Comparison of ENCODE assay signal across 25 mouse cellular contexts in the genomic region with DNA sequence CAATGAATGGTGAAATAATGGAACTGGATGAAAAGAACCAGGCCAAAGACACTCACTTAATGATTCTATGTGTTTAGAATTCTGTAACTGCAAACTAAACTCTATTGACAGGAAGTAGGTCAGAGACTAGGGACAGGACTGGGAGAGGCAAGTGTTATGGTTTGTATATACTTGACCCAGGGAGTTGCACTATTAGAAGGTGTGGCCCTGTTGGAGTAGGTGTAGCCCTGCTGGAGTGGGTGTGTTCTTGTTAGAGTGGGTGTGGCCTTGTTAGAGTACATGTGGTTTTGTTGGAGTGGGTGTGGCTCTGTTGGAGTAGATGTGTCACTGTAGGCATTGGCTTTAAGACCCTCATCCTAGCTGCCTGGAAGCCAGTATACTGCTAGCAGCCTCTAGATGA.
DNase-seq lines count a peak whose midpoint lies in the region; ATAC-seq and TF ChIP-seq lines count a peak whose summit lies in the region.
"Had no signal": no experiment of that assay in that cellular context is flagged by ENCODE, and none has a peak within 500 bp of the region (broad histone marks: within the 10 kb centered on the region; RNA-seq: fewer than 3 reads in every experiment).

No protein-coding gene starts in this region.

- H3K4me3 ChIP-seq in heart, embryonic 10.5 days: no peak overlapping the region
- H3K4me3 ChIP-seq in heart, embryonic 11.5 days (ENCODE audit: low read depth, low read length): no peak overlapping the region
- H3K4me3 ChIP-seq in stomach, postnatal 0 days (ENCODE audit: low read depth, low read length): no peak overlapping the region
- H3K4me3 ChIP-seq: embryonic facial prominence, embryonic 10.5 days; embryonic facial prominence, embryonic 13.5 days; erythroblast, embryonic 14.5 days; forebrain, embryonic 12.5 days; forebrain, embryonic 15.5 days; heart, embryonic 13.5 days; hindbrain, embryonic 12.5 days; hindbrain, embryonic 15.5 days had no signal

- no peaks in the 10 kb centered on the region for H3K36me3 ChIP-seq in heart, embryonic 10.5 days
- H3K36me3 ChIP-seq in heart, embryonic 11.5 days (ENCODE audit: control insufficient read depth, insufficient read depth, low read length): no peaks in the 10 kb centered on the region
- H3K36me3 ChIP-seq in stomach, postnatal 0 days (ENCODE audit: control insufficient read depth, insufficient read depth, low read length): no peaks in the 10 kb centered on the region
- H3K36me3 ChIP-seq: embryonic facial prominence, embryonic 10.5 days; embryonic facial prominence, embryonic 13.5 days; forebrain, embryonic 12.5 days; forebrain, embryonic 15.5 days; heart, embryonic 13.5 days; hindbrain, embryonic 12.5 days; hindbrain, embryonic 15.5 days had no signal

- H3K9me3 ChIP-seq in heart, embryonic 10.5 days: no peaks in the 10 kb centered on the region
- no peaks in the 10 kb centered on the region for H3K9me3 ChIP-seq in heart, embryonic 11.5 days (replicated peaks; ENCODE audit: control insufficient read depth, low read length)
- no peaks in the 10 kb centered on the region for H3K9me3 ChIP-seq in stomach, postnatal 0 days (ENCODE audit: control insufficient read depth, low read length)
- H3K9me3 ChIP-seq: embryonic facial prominence, embryonic 10.5 days; embryonic facial prominence, embryonic 13.5 days; forebrain, embryonic 12.5 days; forebrain, embryonic 15.5 days; heart, embryonic 13.5 days; hindbrain, embryonic 12.5 days; hindbrain, embryonic 15.5 days had no signal

- ATAC-seq in heart, embryonic 11.5 days (replicated peaks; ENCODE audit: insufficient number of reproducible peaks, low FRiP score, low TSS enrichment): no peak
- ATAC-seq in stomach, postnatal 0 days (ENCODE audit: low FRiP score, low TSS enrichment): peak; percentile 91
- ATAC-seq: forebrain, embryonic 15.5 days had no signal

- DNase-seq in heart, embryonic 10.5 days (ENCODE audit: low spot score): peak; percentile 46
- DNase-seq in ES-CJ7 (ENCODE audit: low read depth, low spot score): peak; percentile 39
- peak; percentile 40 for DNase-seq in R1 (ENCODE audit: low read depth, low spot score)
- peak; percentile 26 for DNase-seq in stomach, postnatal 0 days (ENCODE audit: low spot score)
- no peak for DNase-seq in kidney, postnatal 4 days
- no peak for DNase-seq in spleen, postnatal 36 days (ENCODE audit: low spot score in 2 of 2)
- DNase-seq: adrenal gland, adult 2 months; adrenal gland, postnatal 14 days; B cell, adult 2 months; cerebellum, adult 11 months; cerebellum, adult 2 months; cerebellum, postnatal 10 days; cerebellum, postnatal 36 days; embryo, embryonic 11 days; gastrocnemius, postnatal 25 days had no signal

- TF ChIP-seq CTCF in stomach, postnatal 0 days (IDR thresholded peaks at IDR 0.05; ENCODE audit: low read depth): no peak

- no peaks in the 10 kb centered on the region for H3K27me3 ChIP-seq in heart, embryonic 10.5 days (ENCODE audit: insufficient read depth, poor library complexity, severe bottlenecking)
- H3K27me3 ChIP-seq in heart, embryonic 11.5 days (ENCODE audit: control insufficient read depth, insufficient read depth, low read length): no peaks in the 10 kb centered on the region
- H3K27me3 ChIP-seq in stomach, postnatal 0 days (ENCODE audit: control insufficient read depth, insufficient read depth, low read length): no peaks in the 10 kb centered on the region
- H3K27me3 ChIP-seq: CH12.LX; embryonic facial prominence, embryonic 13.5 days; forebrain, embryonic 12.5 days; forebrain, embryonic 15.5 days; heart, embryonic 13.5 days; hindbrain, embryonic 12.5 days; hindbrain, embryonic 15.5 days had no signal

- TF ChIP-seq EP300 in stomach, postnatal 0 days (optimal IDR thresholded peaks at IDR 0.05): no peak

- H3K27ac ChIP-seq in heart, embryonic 10.5 days: no peak overlapping the region
- H3K27ac ChIP-seq in heart, embryonic 11.5 days (ENCODE audit: low read depth, low read length): no peak overlapping the region
- H3K27ac ChIP-seq in stomach, postnatal 0 days (replicated peaks): no peak overlapping the region
- H3K27ac ChIP-seq: embryonic facial prominence, embryonic 10.5 days; embryonic facial prominence, embryonic 13.5 days; forebrain, embryonic 12.5 days; forebrain, embryonic 15.5 days; heart, embryonic 13.5 days; hindbrain, embryonic 12.5 days; hindbrain, embryonic 15.5 days had no signal

- H3K4me2 ChIP-seq in heart, embryonic 11.5 days: no peak overlapping the region
- H3K4me2 ChIP-seq in stomach, postnatal 0 days (replicated peaks; ENCODE audit: low read depth): no peak overlapping the region
- H3K4me2 ChIP-seq: embryonic facial prominence, embryonic 13.5 days; forebrain, embryonic 12.5 days; forebrain, embryonic 15.5 days; heart, embryonic 13.5 days; hindbrain, embryonic 12.5 days; hindbrain, embryonic 15.5 days had no signal

- H3K9ac ChIP-seq in heart, embryonic 11.5 days (ENCODE audit: low read depth, low read length): no peak overlapping the region
- no peak overlapping the region for H3K9ac ChIP-seq in stomach, postnatal 0 days (ENCODE audit: low read length)
- H3K9ac ChIP-seq: embryonic facial prominence, embryonic 13.5 days; forebrain, embryonic 12.5 days; forebrain, embryonic 15.5 days; heart, embryonic 13.5 days; hindbrain, embryonic 12.5 days; hindbrain, embryonic 15.5 days had no signal

- H3K4me1 ChIP-seq in heart, embryonic 10.5 days: peaks cover 5% of the 10 kb centered on the region
- H3K4me1 ChIP-seq in heart, embryonic 11.5 days (ENCODE audit: control insufficient read depth, insufficient read depth, low read length): peaks cover 6% of the 10 kb centered on the region
- no peaks in the 10 kb centered on the region for H3K4me1 ChIP-seq in stomach, postnatal 0 days (replicated peaks; ENCODE audit: control insufficient read depth, insufficient read depth)
- H3K4me1 ChIP-seq: forebrain, embryonic 12.5 days; forebrain, embryonic 15.5 days; hindbrain, embryonic 12.5 days; hindbrain, embryonic 15.5 days had no signal

Comparison
In these comparisons a context has a peak if more than half of its experiments do, and no peak if none do; other contexts are left out.
1. DNase-seq: peak in heart, embryonic 10.5 days (single experiment), ES-CJ7 (single experiment), R1 (single experiment) and stomach, postnatal 0 days (single experiment); none in kidney, postnatal 4 days (0 of 2) and spleen, postnatal 36 days (0 of 2).